Mouse (Mus musculus) liver, embryonic 12.5 days (tissue): ENCODE results near the gene Armc5. TPM values are rescaled to one million over a fixed set of nuclear protein-coding genes. Genes with fewer than 3 reads are reported as not detected.

Experiments
- ATAC-seq: fragments of 200-750 bp; cut with Nextera tagmentation; 2 replicates; pipeline ENCODE4 v1.8.0; 2017; ENCODE audit warnings: moderate number of reproducible peaks, mild to moderate bottlenecking, moderate library complexity
- H3K27ac ChIP-seq: fragments of 300-500 bp; sonication (generic); 2 replicates; pipeline ENCODE4 v1.5.1; 2016; ENCODE audit warnings: mild to moderate bottlenecking
- H3K27me3 ChIP-seq: fragments of 300-500 bp; sonication (generic); replicated peaks from 2 replicates; pipeline ENCODE4 v1.6.1; 2016; ENCODE audit warnings: mild to moderate bottlenecking, moderate library complexity
- H3K36me3 ChIP-seq: fragments of 300-500 bp; sonication (generic); 2 replicates; pipeline ENCODE4 v1.6.1; 2016; ENCODE audit warnings: mild to moderate bottlenecking, moderate library complexity
- H3K4me1 ChIP-seq: fragments of 300-500 bp; sonication (generic); 2 replicates; pipeline ENCODE4 v1.6.1; 2016
- H3K4me2 ChIP-seq: fragments of 300-500 bp; sonication (generic); 2 replicates; pipeline ENCODE4 v1.6.1; 2016; ENCODE audit warnings: mild to moderate bottlenecking, moderate library complexity
- H3K4me3 ChIP-seq: fragments of 300-500 bp; sonication (generic); 2 replicates; pipeline ENCODE4 v1.5.1; 2016; ENCODE audit warnings: mild to moderate bottlenecking, moderate library complexity
- H3K9ac ChIP-seq: fragments of 300-500 bp; sonication (generic); 2 replicates; pipeline ENCODE4 v1.6.1; 2016; ENCODE audit warnings: mild to moderate bottlenecking, moderate library complexity
- H3K9me3 ChIP-seq: fragments of 300-500 bp; sonication (generic); replicated peaks from 2 replicates; pipeline ENCODE4 v1.6.1; 2016; ENCODE audit warnings: mild to moderate bottlenecking, moderate library complexity
- WGBS: fragments of 180-500 bp; shearing (Covaris S2); methylation state at CpG from one replicate; pipeline ENCODE4 v1.1.7; 2016; ENCODE audit not compliant: insufficient replicate concordance; 5-methylcytosine and 5-hydroxymethylcytosine counted together
- microRNA-seq: library from miRNA; unstranded; fragments of <30 nt; microRNA quantifications from one replicate; pipeline ENCODE4, GENCODE M21; 2017
- polyA plus RNA-seq: library from polyadenylated mRNA; unstranded; fragments of >200 nt; fragmentation: Nextera tagmentation; extraction: Ambion mirVana; gene quantifications from 2 replicates; pipeline ENCODE4 v1.2.1, GENCODE M21; 2016

The Armc5 gene
- polyA plus RNA-seq, 1 experiment from 2014 or later, result 12.7 TPM

DNA sequence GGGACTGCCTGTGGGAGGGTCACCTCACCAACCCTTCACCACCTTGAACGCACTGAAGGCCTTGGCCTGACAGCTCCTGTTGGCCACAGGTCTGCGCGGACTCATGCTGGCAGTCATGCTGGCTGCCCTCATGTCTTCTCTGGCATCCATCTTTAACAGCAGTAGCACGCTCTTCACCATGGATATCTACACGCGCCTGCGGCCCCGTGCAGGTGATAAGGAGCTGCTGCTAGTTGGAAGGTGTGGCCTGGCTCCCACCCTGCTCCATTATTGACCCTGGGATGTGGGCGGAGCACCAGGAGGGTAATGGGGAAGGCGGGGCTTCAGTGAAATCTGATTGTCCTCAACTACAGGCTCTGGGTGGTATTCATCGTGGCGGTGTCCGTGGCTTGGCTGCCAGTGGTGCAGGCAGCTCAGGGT lies 33.3 kb downstream of the Armc5 start:
- Histone ChIP-seq H3K27ac (peak overlapping the region; percentile 90), H3K4me1 (peaks cover 36% of the 10 kb centered on the region), H3K9ac (peak overlapping the region; percentile 57), H3K4me3 (peak overlapping the region; percentile 14; the same call in 1 of the 2 replicates), H3K9me3 (no peaks in the 10 kb centered on the region), H3K36me3 (peaks cover 48% of the 10 kb centered on the region), H3K27me3 (peaks cover 33% of the 10 kb centered on the region), H3K4me2 (peak overlapping the region; percentile 65)
- 20% methylated on average over 13 of the region's 13 CpGs for WGBS
- peak; percentile 99 for ATAC-seq

- H3K9me3 ChIP-seq, result no peaks in the 10 kb centered on the region
- H3K4me3 ChIP-seq, result no peak overlapping the region
- no peak for ATAC-seq
- peak overlapping the region; percentile 65 for H3K4me2 ChIP-seq
- H3K36me3 ChIP-seq, result peaks cover 58% of the 10 kb centered on the region
- peaks cover 23% of the 10 kb centered on the region; the same call in 1 of the 2 replicates for H3K27me3 ChIP-seq
- H3K9ac ChIP-seq, result peak overlapping the region; percentile 51; the same call in 1 of the 2 replicates
- 91% methylated on average over 9 of the region's 9 CpGs for WGBS
- peaks cover 36% of the 10 kb centered on the region for H3K4me1 ChIP-seq
- H3K27ac ChIP-seq, result peak overlapping the region; percentile 90
Measured at GRCm38 (mm10) chr7:128271496-128271895, 34.4 kb downstream of the Armc5 start.

- no peak overlapping the region for H3K4me3 ChIP-seq
- H3K27ac ChIP-seq, result no peak overlapping the region
- no peak overlapping the region for H3K9ac ChIP-seq
- H3K4me1 ChIP-seq, result peaks cover 31% of the 10 kb centered on the region
- no peaks in the 10 kb centered on the region for H3K9me3 ChIP-seq
- peaks cover 100% of the 10 kb centered on the region for H3K36me3 ChIP-seq
- ATAC-seq, result no peak
- H3K4me2 ChIP-seq, result no peak overlapping the region
- H3K27me3 ChIP-seq, result no peaks in the 10 kb centered on the region
- WGBS, result 95% methylated on average over 6 of the region's 6 CpGs
Measured at GRCm38 (mm10) chr7:128276051-128276450, 38.9 kb downstream of the Armc5 start.

GRCm38 (mm10) chr7:128279750-128280149 lies 42.6 kb downstream of the Armc5 start:
- H3K4me3 ChIP-seq, result no peak overlapping the region
- no peak overlapping the region for H3K9ac ChIP-seq
- no peak overlapping the region for H3K4me2 ChIP-seq
- no peaks in the 10 kb centered on the region for H3K9me3 ChIP-seq
- H3K27ac ChIP-seq, result peak overlapping the region; percentile 32
- no peak for ATAC-seq
- H3K36me3 ChIP-seq, result peaks cover 91% of the 10 kb centered on the region
- H3K27me3 ChIP-seq, result no peaks in the 10 kb centered on the region
- H3K4me1 ChIP-seq, result peaks cover 34% of the 10 kb centered on the region
- 90% methylated on average over 4 of the region's 4 CpGs for WGBS

DNA sequence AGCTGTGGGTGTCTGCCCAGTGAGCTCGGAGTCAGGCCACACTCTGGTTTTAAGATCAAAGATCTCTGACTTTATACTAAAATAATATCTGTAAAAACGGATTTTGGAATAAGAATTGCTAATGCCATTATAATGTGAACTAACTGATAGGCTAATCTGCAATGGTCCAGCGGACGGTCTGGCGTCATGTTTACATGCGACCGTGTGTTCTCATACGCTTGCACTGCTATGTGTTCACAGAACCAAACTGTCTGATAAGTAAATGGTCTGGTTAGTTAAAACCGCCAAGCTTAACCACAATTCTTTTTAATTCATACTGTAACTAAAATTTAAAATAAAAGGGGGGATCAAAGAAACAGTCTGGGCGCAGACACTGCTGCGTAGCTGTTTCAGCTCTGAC lies 44.6 kb downstream of the Armc5 start:
- no peak overlapping the region for H3K9ac ChIP-seq
- 78% methylated on average over 11 of the region's 11 CpGs for WGBS
- H3K4me3 ChIP-seq, result no peak overlapping the region
- peaks cover 47% of the 10 kb centered on the region for H3K4me1 ChIP-seq
- peaks cover 91% of the 10 kb centered on the region for H3K36me3 ChIP-seq
- no peaks in the 10 kb centered on the region for H3K9me3 ChIP-seq
- no peak overlapping the region for H3K4me2 ChIP-seq
- no peak overlapping the region for H3K27ac ChIP-seq
- no peak for ATAC-seq
- H3K27me3 ChIP-seq, result no peaks in the 10 kb centered on the region

- no peak for ATAC-seq
- Histone ChIP-seq H3K4me3 (no peak overlapping the region), H3K9ac (no peak overlapping the region), H3K27me3 (no peaks in the 10 kb centered on the region), H3K36me3 (peaks cover 91% of the 10 kb centered on the region), H3K4me1 (peaks cover 56% of the 10 kb centered on the region), H3K4me2 (no peak overlapping the region), H3K9me3 (no peaks in the 10 kb centered on the region), H3K27ac (peak overlapping the region; percentile 67)
- 71% methylated on average over 7 of the region's 7 CpGs for WGBS
Measured at GRCm38 (mm10) chr7:128282532-128283244, 45.5 kb downstream of the Armc5 start.

- Histone ChIP-seq H3K4me3 (no peak overlapping the region), H3K27me3 (no peaks in the 10 kb centered on the region), H3K4me1 (peaks cover 68% of the 10 kb centered on the region), H3K9me3 (no peaks in the 10 kb centered on the region), H3K9ac (no peak overlapping the region), H3K4me2 (no peak overlapping the region), H3K27ac (peak overlapping the region; percentile 95), H3K36me3 (peaks cover 85% of the 10 kb centered on the region)
- 74% methylated on average over 5 of the region's 5 CpGs for WGBS
- no peak for ATAC-seq
Measured at GRCm38 (mm10) chr7:128284047-128284446, 46.9 kb downstream of the Armc5 start.

GRCm38 (mm10) chr7:128285060-128285459 lies 47.9 kb downstream of the Armc5 start:
- Histone ChIP-seq H3K9ac (no peak overlapping the region), H3K4me2 (no peak overlapping the region), H3K9me3 (no peaks in the 10 kb centered on the region), H3K4me3 (no peak overlapping the region), H3K27me3 (no peaks in the 10 kb centered on the region), H3K4me1 (peaks cover 69% of the 10 kb centered on the region), H3K27ac (peak overlapping the region; percentile 95; the same call in 1 of the 2 replicates), H3K36me3 (peaks cover 82% of the 10 kb centered on the region)
- ATAC-seq, result no peak
- WGBS, result 87% methylated on average over 8 of the region's 8 CpGs

DNA sequence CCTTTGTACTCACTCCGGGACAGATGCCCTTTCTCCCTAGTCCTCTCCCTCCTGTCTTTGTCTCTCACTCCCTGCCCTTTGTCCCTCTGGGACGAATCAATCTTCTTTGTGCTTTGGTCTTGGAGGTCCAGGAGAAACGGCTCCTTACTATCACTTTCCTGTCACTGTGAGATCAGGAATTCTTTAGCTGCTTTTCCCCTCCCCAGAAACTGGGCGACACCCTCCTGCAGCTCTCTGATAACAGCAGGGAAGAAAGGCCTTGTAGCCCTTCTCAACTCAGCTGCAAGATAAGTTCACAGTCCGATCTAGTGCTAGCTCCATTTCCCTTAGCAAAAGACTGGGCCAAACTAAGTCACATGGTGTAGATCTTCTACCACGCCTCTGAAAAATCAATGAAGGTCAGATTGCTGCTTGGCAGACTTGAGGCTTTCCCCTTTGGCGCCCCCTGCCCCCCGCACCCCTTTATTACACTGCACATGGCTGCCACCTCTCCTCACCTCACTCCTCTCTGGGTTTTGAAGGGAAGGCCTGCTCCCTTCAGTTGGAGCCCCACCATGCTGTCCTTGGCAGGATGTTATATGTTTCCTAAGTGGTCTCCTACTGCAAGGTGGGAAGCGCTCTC lies 51.9 kb downstream of the Armc5 start:
- H3K36me3 ChIP-seq, result peaks cover 89% of the 10 kb centered on the region
- peak overlapping the region; percentile 74 for H3K9ac ChIP-seq

More for the DNA sequence above, 51.9 kb downstream of the Armc5 start:
- Histone ChIP-seq H3K4me1 (peaks cover 86% of the 10 kb centered on the region), H3K4me3 (peak overlapping the region; percentile 49), H3K4me2 (peak overlapping the region; percentile 73), H3K27me3 (no peaks in the 10 kb centered on the region), H3K9me3 (no peaks in the 10 kb centered on the region), H3K27ac (peak overlapping the region; percentile 95)
- peak; percentile 98 for ATAC-seq
- 19% methylated on average over 9 of the region's 9 CpGs for WGBS

Small RNA genes lying within 50 kb of the gene (microRNA-seq; reads per million reads assigned to microRNA genes)
- gene Mir3103, result 1.1 reads per million

Other genes starting within 250 kb of the Armc5 start
- 32.9 and 33.8 TPM in 2 replicates for gene Pycard, start 243.5 kb upstream of the Armc5 start, polyA plus RNA-seq
- gene Trim72, start 233.4 kb upstream of the Armc5 start, polyA plus RNA-seq, result not detected in 2 replicates
- 2.1 and 2.2 TPM in 2 replicates for gene Itgam, start 174.7 kb upstream of the Armc5 start, polyA plus RNA-seq
- gene Gm49368, start 174.7 kb upstream of the Armc5 start, polyA plus RNA-seq, result not detected in 2 replicates
- 0.17 and 0.19 TPM in 2 replicates for gene Itgax, start 107.8 kb upstream of the Armc5 start, polyA plus RNA-seq
- gene Itgad, start 83.0 kb upstream of the Armc5 start, polyA plus RNA-seq, result 0.08 TPM in 1 of 2 replicates, not detected in the other
- gene Cox6a2, start 31.0 kb upstream of the Armc5 start, polyA plus RNA-seq, result 1.2 and 1.5 TPM in 2 replicates
- gene 9130023H24Rik, start 689 bp downstream of the Armc5 start, polyA plus RNA-seq, result 2.9 and 3.1 TPM in 2 replicates
- gene Tgfb1i1, start 9.5 kb downstream of the Armc5 start, polyA plus RNA-seq, result 22.3 and 25.1 TPM in 2 replicates
- 2.0 and 2.1 TPM in 2 replicates for gene Slc5a2, start 28.3 kb downstream of the Armc5 start, polyA plus RNA-seq
- gene BC017158, start 60.8 kb downstream of the Armc5 start, polyA plus RNA-seq, result 26.3 and 29.4 TPM in 2 replicates
- 57.7 and 58.1 TPM in 2 replicates for gene Rgs10, start 181.4 kb downstream of the Armc5 start, polyA plus RNA-seq
- 17.9 and 18.2 TPM in 2 replicates for gene Tial1, start 224.4 kb downstream of the Armc5 start, polyA plus RNA-seq